Mouse (Mus musculus) forebrain, embryonic 12.5 days (tissue): Measurements from ENCODE around the gene Gm17364. TPM values are rescaled to one million over a fixed set of nuclear protein-coding genes. Genes with fewer than 3 reads are reported as not detected.

ENCODE experiments used
- ATAC-seq: fragments of 200-750 bp; cut with Nextera tagmentation; 2 replicates; pipeline ENCODE4 v1.8.0; 2017; ENCODE audit warnings: moderate TSS enrichment; ENCODE audit not compliant: low FRiP score
- H3K27ac ChIP-seq: fragments of 300-500 bp; sonication (generic); 2 replicates; pipeline ENCODE4 v1.5.1; 2016; ENCODE audit warnings: mild to moderate bottlenecking
- H3K27me3 ChIP-seq: fragments of 300-500 bp; sonication (generic); 2 replicates; pipeline ENCODE4 v1.6.1; 2016; ENCODE audit warnings: mild to moderate bottlenecking
- H3K36me3 ChIP-seq: fragments of 300-500 bp; sonication (generic); replicated peaks from 2 replicates; pipeline ENCODE4 v1.6.1; 2016; ENCODE audit warnings: mild to moderate bottlenecking
- H3K4me1 ChIP-seq: fragments of 300-500 bp; sonication (generic); 2 replicates; pipeline ENCODE4 v1.6.1; 2016
- H3K4me2 ChIP-seq: fragments of 300-500 bp; sonication (generic); 2 replicates; pipeline ENCODE4 v1.6.1; 2016; ENCODE audit warnings: mild to moderate bottlenecking, moderate library complexity
- H3K4me3 ChIP-seq: fragments of 300-500 bp; sonication (generic); replicated peaks from 2 replicates; pipeline ENCODE4 v1.5.1; 2016; ENCODE audit warnings: mild to moderate bottlenecking
- H3K9ac ChIP-seq: fragments of 300-500 bp; sonication (generic); 2 replicates; pipeline ENCODE4 v1.6.1; 2016; ENCODE audit warnings: mild to moderate bottlenecking
- H3K9me3 ChIP-seq: fragments of 300-500 bp; sonication (generic); 2 replicates; pipeline ENCODE4 v1.6.1; 2016
- WGBS: fragments of 180-500 bp; shearing (Covaris S2); methylation state at CpG from one replicate; pipeline ENCODE4 v1.1.7; 2016; 5-methylcytosine and 5-hydroxymethylcytosine counted together
- polyA plus RNA-seq: library from polyadenylated mRNA; unstranded; fragments of >200 nt; fragmentation: Nextera tagmentation; extraction: Ambion mirVana; gene quantifications from 2 replicates; pipeline ENCODE4 v1.2.1, GENCODE M21; 2016

The Gm17364 gene
- polyA plus RNA-seq, 1 experiment from 2014 or later, result not detected

GRCm38 (mm10) chr13:41250318-41250981 lies 23.3 kb downstream of the Gm17364 start:
- Histone ChIP-seq H3K36me3 (no peaks in the 10 kb centered on the region), H3K4me1 (0 out of 2 replicates have a peak, but pooled peaks cover 7% of the 10 kb centered on the region), H3K9ac (peak overlapping the region; percentile 79), H3K27me3 (no peaks in the 10 kb centered on the region), H3K4me3 (peak overlapping the region; percentile 77), H3K27ac (peak overlapping the region; percentile 86), H3K4me2 (peak overlapping the region; percentile 73), H3K9me3 (no peaks in the 10 kb centered on the region)
- ATAC-seq, result no peak
- 2% methylated on average over 27 of the region's 27 CpGs for WGBS

GRCm38 (mm10) chr13:41249538-41250317 lies 24.0 kb downstream of the Gm17364 start, which contains the start of gene Smim13:
Gene Smim13, plus strand, starts transcription at chr13:41249844.
- Histone ChIP-seq H3K9me3 (no peaks in the 10 kb centered on the region), H3K4me2 (peak within 1 kb of the TSS; percentile 73), H3K4me3 (peak within 1 kb of the TSS; percentile 77), H3K9ac (peak within 1 kb of the TSS; percentile 79), H3K27me3 (no peaks in the 10 kb centered on the region), H3K4me1 (0 out of 2 replicates have a peak, but pooled peaks cover 7% of the 10 kb centered on the region), H3K36me3 (no peaks in the 10 kb centered on the region), H3K27ac (peak within 1 kb of the TSS; percentile 86)
- WGBS, result under 1% methylated on average over 74 of the region's 78 CpGs
- peak; percentile 98 for ATAC-seq

- H3K9me3 ChIP-seq, result no peaks in the 10 kb centered on the region
- WGBS, result 47% methylated on average over 12 of the region's 12 CpGs
- ATAC-seq, result peak; percentile 12
- H3K27me3 ChIP-seq, result no peaks in the 10 kb centered on the region
- H3K4me3 ChIP-seq, result peak overlapping the region; percentile 77
- H3K9ac ChIP-seq, result peak overlapping the region; percentile 47
- H3K36me3 ChIP-seq, result no peaks in the 10 kb centered on the region
- 0 out of 2 replicates have a peak overlapping the region, but pooled peaks have one; percentile 43 for H3K27ac ChIP-seq
- 0 out of 2 replicates have a peak, but pooled peaks cover 7% of the 10 kb centered on the region for H3K4me1 ChIP-seq
- peak overlapping the region; percentile 73 for H3K4me2 ChIP-seq
Observed at GRCm38 (mm10) chr13:41248751-41249520, 24.8 kb downstream of the Gm17364 start.

GRCm38 (mm10) chr13:41244306-41244830 lies 29.4 kb downstream of the Gm17364 start:
- no peak overlapping the region for H3K9ac ChIP-seq
- H3K4me1 ChIP-seq, result no peaks in the 10 kb centered on the region
- H3K27ac ChIP-seq, result no peak overlapping the region
- H3K9me3 ChIP-seq, result no peaks in the 10 kb centered on the region
- H3K4me3 ChIP-seq, result no peak overlapping the region
- H3K4me2 ChIP-seq, result no peak overlapping the region
- H3K27me3 ChIP-seq, result peaks cover 7% of the 10 kb centered on the region; the same call in 1 of the 2 replicates
- WGBS, result 60% methylated on average over 6 of the region's 6 CpGs
- no peak for ATAC-seq
- H3K36me3 ChIP-seq, result no peaks in the 10 kb centered on the region

- WGBS, result 74% methylated on average over 2 of the region's 2 CpGs
- ATAC-seq, result no peak
Observed at GRCm38 (mm10) chr13:41241557-41241956, 32.2 kb downstream of the Gm17364 start.

GRCm38 (mm10) chr13:41238805-41239130 lies 35.0 kb downstream of the Gm17364 start:
- Histone ChIP-seq H3K27ac (no peak overlapping the region), H3K4me2 (no peak overlapping the region), H3K9me3 (no peaks in the 10 kb centered on the region), H3K27me3 (peaks cover 13% of the 10 kb centered on the region; the same call in 1 of the 2 replicates), H3K4me3 (no peak overlapping the region), H3K36me3 (no peaks in the 10 kb centered on the region), H3K9ac (no peak overlapping the region), H3K4me1 (no peaks in the 10 kb centered on the region)
- no peak for ATAC-seq
- WGBS, result 18% methylated on average over 5 of the region's 5 CpGs

More at GRCm38 (mm10) chr13:41241557-41241956, 32.2 kb downstream of the Gm17364 start:
- H3K4me1 ChIP-seq, result no peaks in the 10 kb centered on the region
- H3K9me3 ChIP-seq, result no peaks in the 10 kb centered on the region
- H3K27ac ChIP-seq, result no peak overlapping the region
- no peak overlapping the region for H3K4me3 ChIP-seq
- no peak overlapping the region for H3K9ac ChIP-seq
- no peak overlapping the region for H3K4me2 ChIP-seq
- no peaks in the 10 kb centered on the region for H3K36me3 ChIP-seq
- H3K27me3 ChIP-seq, result peaks cover 9% of the 10 kb centered on the region; the same call in 1 of the 2 replicates

GRCm38 (mm10) chr13:41238035-41238804 lies 35.6 kb downstream of the Gm17364 start:
- Histone ChIP-seq H3K4me3 (no peak overlapping the region), H3K4me1 (no peaks in the 10 kb centered on the region), H3K27ac (no peak overlapping the region), H3K4me2 (no peak overlapping the region), H3K36me3 (no peaks in the 10 kb centered on the region), H3K9ac (no peak overlapping the region), H3K27me3 (peaks cover 13% of the 10 kb centered on the region; the same call in 1 of the 2 replicates), H3K9me3 (no peaks in the 10 kb centered on the region)
- ATAC-seq, result no peak
- WGBS, result 77% methylated on average over 10 of the region's 10 CpGs

- ATAC-seq, result no peak
- Histone ChIP-seq H3K4me2 (no peak overlapping the region), H3K27me3 (peaks cover 13% of the 10 kb centered on the region; the same call in 1 of the 2 replicates), H3K36me3 (no peaks in the 10 kb centered on the region), H3K4me3 (no peak overlapping the region), H3K9ac (no peak overlapping the region), H3K4me1 (no peaks in the 10 kb centered on the region), H3K9me3 (no peaks in the 10 kb centered on the region), H3K27ac (no peak overlapping the region)
- 83% methylated on average over 13 of the region's 13 CpGs for WGBS
Observed at GRCm38 (mm10) chr13:41235845-41236741, 37.7 kb downstream of the Gm17364 start.

GRCm38 (mm10) chr13:41235181-41235580 lies 38.6 kb downstream of the Gm17364 start:
- Histone ChIP-seq H3K27me3 (peaks cover 13% of the 10 kb centered on the region; the same call in 1 of the 2 replicates), H3K27ac (no peak overlapping the region), H3K4me1 (no peaks in the 10 kb centered on the region), H3K36me3 (no peaks in the 10 kb centered on the region), H3K9me3 (no peaks in the 10 kb centered on the region), H3K9ac (no peak overlapping the region), H3K4me3 (no peak overlapping the region), H3K4me2 (no peak overlapping the region)
- ATAC-seq, result no peak
- 91% methylated on average over 6 of the region's 6 CpGs for WGBS

- H3K4me2 ChIP-seq, result no peak overlapping the region
- H3K27me3 ChIP-seq, result 0 out of 2 replicates have a peak, but pooled peaks cover 4% of the 10 kb centered on the region
- H3K27ac ChIP-seq, result no peak overlapping the region
- 81% methylated on average over 7 of the region's 7 CpGs for WGBS
- no peak overlapping the region for H3K9ac ChIP-seq
- H3K36me3 ChIP-seq, result no peaks in the 10 kb centered on the region
- no peak overlapping the region for H3K4me3 ChIP-seq
- no peak for ATAC-seq
- no peaks in the 10 kb centered on the region for H3K4me1 ChIP-seq
- no peaks in the 10 kb centered on the region for H3K9me3 ChIP-seq
Observed at GRCm38 (mm10) chr13:41233241-41233640, 40.5 kb downstream of the Gm17364 start.
